Mouse (Mus musculus): ENCODE results near the gene Zfyve28.

The Zfyve28 gene

DNA sequence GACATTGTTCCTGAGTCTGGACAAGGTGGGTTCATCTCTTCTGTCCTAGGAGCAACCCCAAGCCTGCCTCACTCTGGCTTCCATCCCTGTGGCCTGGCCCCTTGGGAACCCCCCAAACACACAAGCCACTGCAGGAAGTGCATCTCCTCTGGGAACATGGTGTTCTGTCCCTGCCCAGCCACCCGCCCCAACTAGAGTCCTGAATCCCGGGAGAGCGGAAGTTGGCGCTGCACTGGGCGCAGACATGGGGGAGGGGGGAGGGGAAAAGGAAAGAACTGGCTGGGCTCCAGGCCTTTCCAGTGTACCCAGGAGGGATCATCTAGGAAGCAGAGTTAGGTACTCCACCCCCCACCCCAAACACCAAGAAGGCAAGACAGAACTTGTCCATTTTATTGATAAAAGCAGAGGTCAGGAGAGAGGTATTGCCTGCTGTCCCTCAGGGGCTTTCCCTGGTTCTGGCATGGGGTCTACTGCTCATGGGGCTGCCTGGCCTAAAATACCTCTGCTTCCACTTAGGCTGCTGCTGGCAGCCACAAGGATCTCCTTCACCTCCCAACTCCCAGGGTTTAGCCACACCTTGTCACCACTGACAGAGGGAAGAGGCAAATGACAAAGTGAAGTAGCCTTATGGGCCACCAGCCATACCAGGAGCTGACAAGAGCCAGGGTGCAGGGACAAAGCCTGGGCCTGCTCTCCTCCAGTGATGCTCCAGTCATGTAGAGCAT, 104.9 kb downstream of the Zfyve28 start:
- DNase-seq (ENCODE audit: low read depth, low spot score): no peak

DNA sequence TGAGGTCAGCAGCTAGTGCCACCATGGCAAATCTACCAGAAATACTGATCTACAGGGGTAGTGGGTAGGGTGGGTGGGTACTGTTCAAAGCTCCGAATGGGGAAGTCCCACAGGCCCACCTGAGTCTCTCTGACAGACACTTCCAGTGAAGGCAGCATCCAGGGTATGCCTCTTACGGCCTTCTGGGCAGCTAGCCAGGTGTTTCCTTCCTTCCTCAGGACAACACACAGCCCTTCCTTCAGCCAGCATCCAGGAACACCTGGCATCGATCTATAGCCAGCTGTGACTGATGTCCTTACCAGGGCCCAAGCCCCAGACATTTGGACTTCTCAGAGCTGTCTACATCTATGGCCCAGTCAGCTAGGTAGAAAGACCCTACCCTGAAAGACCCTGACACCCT, 105.8 kb downstream of the Zfyve28 start:
- no peak for DNase-seq (ENCODE audit: low read depth, low spot score)

DNA sequence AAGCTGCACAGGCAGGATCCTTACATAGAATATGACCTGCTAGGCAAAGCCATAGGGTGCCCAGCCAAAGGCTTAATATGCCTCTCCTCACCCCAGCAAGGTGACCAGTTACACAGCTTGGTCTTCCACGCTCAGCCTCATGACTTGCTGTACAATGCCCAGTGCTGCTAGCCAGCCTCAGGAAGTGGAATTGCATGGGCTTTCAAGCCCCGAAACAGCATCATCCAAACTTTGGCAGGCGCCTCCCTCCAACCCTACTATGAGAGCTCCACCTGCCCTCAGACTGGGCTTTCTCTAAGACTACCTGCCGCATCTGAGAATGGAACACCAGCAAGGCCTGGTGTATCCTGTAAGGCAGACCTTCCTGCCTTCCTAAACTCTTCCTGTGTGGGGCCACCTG, 110.4 kb downstream of the Zfyve28 start:
- DNase-seq (ENCODE audit: low read depth, low spot score): no peak

DNA sequence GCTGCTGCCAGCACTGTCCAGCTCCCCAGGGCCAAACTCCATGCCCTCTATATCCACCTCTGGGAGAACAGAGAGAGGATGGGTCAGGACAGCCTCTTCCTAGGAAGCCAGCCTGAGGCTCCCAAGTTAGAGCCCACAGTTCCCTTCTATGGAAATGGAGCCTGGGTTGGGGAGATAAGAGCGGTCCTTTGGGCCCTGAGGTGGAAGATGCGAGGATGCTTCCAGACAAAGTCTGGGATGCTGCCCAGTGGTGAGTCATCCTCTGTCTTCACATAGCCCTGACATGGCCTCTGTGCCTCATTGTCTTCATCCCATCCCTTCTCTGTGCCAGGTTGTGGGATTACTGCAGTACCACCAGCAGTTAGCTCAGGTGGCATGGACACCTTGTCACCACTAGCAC, 111.2 kb downstream of the Zfyve28 start:
- no peak for DNase-seq (ENCODE audit: low read depth, low spot score)

DNA sequence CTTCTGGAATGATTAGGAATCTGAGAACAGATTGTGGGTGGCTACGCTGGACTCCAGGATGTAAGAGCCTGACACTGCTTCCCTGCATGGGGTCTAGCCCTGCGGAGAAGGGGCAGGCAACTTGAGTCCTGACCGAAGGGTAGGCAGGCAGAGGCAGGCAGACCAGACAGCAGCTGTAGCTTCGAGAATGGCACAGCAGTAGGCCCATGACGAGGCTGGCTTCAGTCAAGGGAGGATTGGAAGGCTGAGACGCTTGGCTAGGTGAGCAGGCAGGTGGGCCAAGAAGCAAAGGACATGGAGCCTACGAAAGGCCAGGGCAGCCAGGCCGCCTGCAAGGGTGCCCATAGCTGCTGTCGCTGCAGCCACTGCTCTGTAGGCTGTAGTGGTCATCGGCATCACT, 111.6 kb downstream of the Zfyve28 start:
- no peak for DNase-seq (ENCODE audit: low read depth, low spot score)

DNA sequence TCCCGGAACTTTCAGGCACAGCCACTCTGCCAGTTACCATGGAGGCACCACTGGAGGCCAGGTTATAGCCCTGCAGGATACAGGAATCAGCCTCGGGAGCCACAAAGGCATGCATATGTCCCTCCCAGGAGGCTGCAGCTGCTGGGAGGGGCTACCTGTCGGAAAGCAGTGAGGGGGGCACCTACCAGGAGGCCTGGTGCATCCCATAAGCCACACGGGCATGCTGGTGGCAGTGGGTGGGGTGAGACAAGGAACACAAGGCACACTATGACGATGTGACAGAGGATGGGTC, 112.9 kb downstream of the Zfyve28 start:
- peak; percentile 78 for DNase-seq (ENCODE audit: low read depth, low spot score)

DNA sequence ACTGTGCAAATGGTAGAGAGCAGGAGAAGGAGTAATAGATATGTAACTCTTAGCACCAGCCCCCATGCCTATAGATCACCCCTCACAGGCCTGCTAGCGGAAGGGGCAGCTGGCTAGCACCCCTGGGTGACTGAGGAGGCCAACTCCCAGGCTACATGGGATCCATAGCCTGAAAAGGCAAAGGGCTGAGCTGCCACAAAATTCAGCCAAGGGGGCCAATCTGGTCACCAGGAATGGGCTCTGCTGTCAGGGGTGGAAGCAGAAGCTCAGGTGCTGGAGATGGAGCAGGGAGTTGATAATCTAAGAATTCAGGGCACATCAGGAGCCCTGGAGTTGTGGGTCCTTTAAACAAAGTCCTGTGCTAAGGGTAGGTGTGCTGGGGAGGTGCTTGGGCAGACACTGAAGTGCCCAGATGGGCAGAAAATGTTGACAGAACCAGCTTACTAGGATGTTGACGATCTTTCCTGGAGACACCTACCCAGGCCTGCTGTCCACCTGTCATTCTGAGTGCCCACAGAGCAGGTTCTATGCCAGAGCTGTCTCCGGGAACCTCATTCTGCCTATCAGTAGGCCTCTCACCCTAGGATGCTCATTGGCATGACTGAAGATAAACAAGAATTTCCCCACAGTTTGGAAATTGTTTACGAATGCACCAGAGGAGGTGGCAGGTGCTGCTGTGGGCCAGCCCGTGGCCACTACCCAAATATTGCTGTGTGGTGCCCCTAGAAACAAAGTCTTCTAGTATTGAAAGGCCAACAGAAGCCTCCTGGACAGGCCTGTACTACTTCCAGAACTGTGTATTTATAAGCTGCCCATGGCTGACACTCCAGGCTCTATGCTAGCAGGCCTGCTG, 113.5 kb downstream of the Zfyve28 start:
- no peak for DNase-seq (ENCODE audit: low read depth, low spot score)

DNA sequence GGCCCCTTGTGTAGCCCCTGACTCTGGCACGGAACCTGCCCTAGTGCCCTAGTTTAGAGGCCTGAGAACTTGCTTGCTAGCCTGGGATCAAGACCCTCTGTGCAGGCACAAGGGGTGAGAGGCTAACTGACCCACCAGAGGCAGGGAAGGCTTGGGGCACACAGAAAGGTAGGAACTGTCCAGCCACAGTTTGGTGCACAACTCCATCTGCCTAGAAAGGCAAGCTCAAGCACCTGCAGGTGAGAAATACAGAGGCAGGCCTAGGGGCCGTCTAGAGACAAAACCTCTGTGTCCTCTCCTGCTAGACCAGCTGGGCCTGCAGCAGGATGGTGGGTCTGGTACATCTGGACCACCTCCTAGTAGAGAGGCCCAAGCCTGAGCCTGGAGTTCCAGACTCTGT, 114.2 kb downstream of the Zfyve28 start:
- DNase-seq (ENCODE audit: low read depth, low spot score): no peak

DNA sequence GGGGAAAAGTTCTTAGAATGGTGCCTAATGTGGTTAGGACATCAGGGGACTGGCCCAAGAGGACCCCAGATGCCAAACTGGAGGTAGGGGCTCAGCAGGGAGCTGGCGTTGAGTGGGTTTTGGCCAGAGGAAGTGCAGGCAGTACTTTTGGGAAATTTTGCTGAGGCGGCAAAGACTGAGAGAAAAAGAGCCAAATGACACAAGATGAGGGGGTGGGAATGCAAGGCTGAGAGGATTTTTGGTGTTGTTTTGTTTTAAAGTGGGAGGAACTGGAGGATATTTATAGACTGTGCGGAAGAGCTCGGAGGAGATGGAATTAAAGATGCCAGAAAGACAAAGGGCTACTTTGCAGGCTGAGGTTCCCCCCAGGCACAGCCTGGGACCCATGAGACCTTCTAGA, 117.5 kb downstream of the Zfyve28 start:
- DNase-seq (ENCODE audit: low read depth, low spot score): no peak

DNA sequence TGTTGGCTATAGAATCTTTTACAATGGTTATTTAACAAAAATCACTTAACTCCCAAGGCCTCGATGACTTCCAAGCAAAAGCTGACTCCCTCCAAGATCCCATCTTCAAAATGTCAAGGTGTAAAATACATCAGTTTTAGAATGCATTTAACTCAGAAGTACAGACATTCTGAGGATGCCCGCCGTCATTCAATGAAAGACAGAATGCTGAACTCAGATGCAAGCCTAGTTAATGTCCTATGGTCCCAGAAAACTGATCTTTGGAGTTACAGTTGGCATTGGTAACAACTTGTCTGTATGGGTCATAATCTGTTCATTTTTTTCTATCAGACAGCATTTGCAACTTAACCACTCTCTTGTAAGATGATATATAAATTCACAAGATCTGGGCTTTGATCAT, 118.3 kb downstream of the Zfyve28 start:
- DNase-seq (ENCODE audit: low read depth, low spot score): no peak

DNA sequence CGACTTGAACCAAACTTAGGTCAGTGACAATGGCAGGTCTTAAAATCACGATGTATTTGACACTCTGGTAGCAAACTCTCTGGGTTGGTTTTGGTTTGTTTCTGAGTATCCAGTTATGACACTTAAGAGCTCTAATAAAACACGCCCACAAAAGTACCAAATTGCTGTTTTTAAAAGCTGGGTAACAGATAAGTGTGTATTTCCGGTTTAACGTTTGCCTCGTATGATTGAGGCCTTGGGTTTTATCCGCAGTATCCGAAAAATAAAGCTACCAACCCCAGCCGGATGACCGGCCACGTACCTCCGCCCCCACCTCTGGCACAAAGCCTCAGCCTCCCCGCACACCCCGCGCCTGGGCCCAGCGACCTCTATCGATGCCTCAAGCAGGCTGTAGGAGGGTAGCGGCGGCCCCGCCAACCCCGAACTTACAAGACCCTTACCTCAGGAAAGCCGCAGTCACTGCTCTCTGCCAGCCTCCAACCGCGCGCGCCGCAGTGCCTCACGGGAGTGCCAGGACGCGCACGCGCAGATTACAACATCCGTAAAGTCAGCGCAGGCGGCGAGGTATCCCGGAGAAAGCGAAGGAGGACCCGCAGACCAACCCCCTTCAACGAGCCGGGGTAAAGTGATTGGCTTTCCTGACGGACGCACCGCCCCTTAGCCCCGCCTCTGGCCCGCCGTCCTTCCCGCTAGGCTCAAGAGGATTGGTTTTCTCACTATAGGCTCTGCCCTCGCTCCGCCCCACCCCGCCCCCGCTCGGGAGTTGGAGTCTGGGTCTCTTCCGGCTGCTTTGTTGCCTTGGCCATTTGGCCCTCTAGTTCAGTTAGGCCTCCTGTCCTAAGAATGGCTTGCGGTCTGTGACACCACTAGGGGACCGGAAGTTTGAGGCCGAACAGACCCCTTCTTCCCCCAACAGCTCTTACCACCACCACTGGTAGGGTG, 119.0 kb downstream of the Zfyve28 start, which contains the start of the genes Poln and Haus3:
Gene Poln (minus strand): TSS at position 499 of the 942 bp plus-strand sequence.
Gene Haus3 (minus strand): TSS at position 578 of the 942 bp plus-strand sequence.
- peak; percentile 99 for DNase-seq (ENCODE audit: low read depth, low spot score)

DNA sequence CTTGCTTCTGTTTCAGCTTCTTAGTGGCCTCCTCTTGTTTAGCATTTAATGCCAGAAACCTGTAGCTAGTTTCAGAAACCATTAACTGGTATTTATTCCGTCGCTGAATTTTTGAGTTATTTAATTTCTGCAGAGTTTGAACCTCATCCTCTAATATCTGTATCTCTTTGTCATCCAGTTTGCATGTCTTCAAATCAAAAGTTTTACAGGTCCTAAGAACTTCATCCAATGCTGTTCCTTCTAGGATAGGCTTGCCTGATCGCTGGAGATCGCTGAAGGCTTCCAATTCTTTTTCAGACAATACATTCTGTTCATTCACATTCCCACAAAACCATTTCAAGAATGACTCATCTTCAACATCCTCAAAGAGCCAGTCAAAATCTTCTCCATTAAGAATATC, 120.4 kb downstream of the Zfyve28 start:
- DNase-seq (ENCODE audit: low read depth, low spot score): no peak

DNA sequence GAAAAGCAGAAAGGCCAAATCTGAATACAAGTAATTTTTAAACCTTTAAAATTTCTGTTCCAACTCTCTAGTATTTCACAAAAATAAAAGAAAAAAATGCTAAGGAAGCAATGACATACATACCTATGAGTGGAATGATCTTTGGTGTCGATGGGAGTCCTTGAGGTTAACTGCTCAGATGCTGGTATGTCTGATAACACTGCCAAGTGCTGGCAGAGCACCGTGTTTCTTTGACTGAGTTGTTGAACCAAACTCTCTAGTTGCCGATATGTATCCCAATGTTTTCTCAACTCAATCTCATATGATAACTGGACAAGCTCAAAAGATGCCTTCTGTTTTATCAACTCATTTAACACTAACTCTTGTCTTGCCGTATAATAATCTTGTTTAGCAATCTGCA, 122.5 kb downstream of the Zfyve28 start:
- no peak for DNase-seq (ENCODE audit: low read depth, low spot score)

DNA sequence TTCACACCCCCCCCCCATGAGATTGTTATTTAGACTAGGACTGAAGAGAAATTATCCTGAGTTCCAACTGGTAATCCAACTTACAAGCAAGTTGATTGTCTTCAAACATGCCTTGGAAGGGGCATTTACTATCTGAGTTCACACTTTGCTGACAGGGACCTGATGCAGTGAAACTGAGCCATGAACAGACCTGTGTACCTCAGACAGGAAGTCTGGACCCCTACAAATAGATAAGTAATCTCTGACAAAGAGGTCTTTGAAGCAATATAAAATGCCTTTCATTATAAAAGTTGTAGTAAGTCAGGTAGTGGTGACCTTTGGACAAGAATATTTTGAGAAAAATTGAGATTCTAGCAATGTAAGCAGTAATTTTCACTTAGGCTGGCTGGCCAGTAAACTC, 139.8 kb downstream of the Zfyve28 start:
- no peak for DNase-seq (ENCODE audit: low read depth, low spot score)

DNA sequence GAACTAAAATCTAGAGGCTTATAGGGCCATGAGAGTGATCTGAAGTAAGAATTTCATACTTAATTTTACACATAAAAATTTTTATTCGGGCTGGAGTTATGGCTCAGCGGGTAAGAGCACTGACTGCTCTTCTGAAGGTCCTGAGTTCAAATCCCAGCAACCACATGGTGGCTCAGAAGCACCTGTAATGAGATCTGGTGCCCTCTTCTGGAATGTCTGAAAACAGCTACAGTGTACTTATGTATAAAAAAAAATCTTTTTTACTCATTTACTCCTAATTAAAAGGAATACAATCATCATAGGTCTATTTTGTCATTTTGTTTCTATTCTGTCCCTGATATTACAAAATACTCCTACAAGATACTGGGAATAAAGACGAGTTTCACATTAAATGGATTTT, 140.7 kb downstream of the Zfyve28 start:
- no peak for DNase-seq (ENCODE audit: low read depth, low spot score)
